Mouse (Mus musculus): Measurements from ENCODE around the gene Pgghg. TPM values are rescaled to one million over a fixed set of nuclear protein-coding genes. Genes with fewer than 3 reads are reported as not detected.
"Not testable (repeated sequence)": the region's sequence is repeated elsewhere in the genome, so short reads cannot be mapped to it uniquely, and the experiment has no call there.

Pgghg gene
- total RNA-seq, 2 experiments from 2014 or later, result 3.8 to 3.9 TPM

GRCm38 (mm10) chr7:140951765-140952164, 10.6 kb downstream of the Pgghg start:
- DNase-seq (ENCODE audit: low spot score in 2 of 2), result no peak
- intact Hi-C loops (cut with DNase I), result no loop called here

- intact Hi-C loops (cut with DNase I), result no loop called here
- DNase-seq (ENCODE audit: low spot score in 2 of 2), result no peak
Measured at GRCm38 (mm10) chr7:140952441-140952840, 11.2 kb downstream of the Pgghg start.

GRCm38 (mm10) chr7:140953133-140953532, 11.9 kb downstream of the Pgghg start:
- no peak for DNase-seq (ENCODE audit: low spot score in 2 of 2)
- intact Hi-C loops (cut with DNase I), result no loop called here

- intact Hi-C loops (cut with DNase I), result no loop called here
- DNase-seq (ENCODE audit: low spot score in 2 of 2), result no peak
Measured at GRCm38 (mm10) chr7:140953800-140954732, 12.9 kb downstream of the Pgghg start.

- no peak for DNase-seq (ENCODE audit: low spot score in 2 of 2)
- intact Hi-C loops (cut with DNase I), result loop anchor here (5.0 kb wide), 2 partner anchors 53 to 223 kb away; no protein-coding TSS in a partner anchor
Measured at GRCm38 (mm10) chr7:140954733-140955071, 13.5 kb downstream of the Pgghg start.

GRCm38 (mm10) chr7:140955342-140955741, 14.2 kb downstream of the Pgghg start:
- DNase-seq (ENCODE audit: low spot score in 2 of 2), result no peak
- intact Hi-C loops (cut with DNase I), result loop anchor here (5.0 kb wide), 2 partner anchors 52 to 222 kb away; no protein-coding TSS in a partner anchor

- peak in 1 of 2 experiments; percentile 25 for DNase-seq (ENCODE audit: low spot score in 2 of 2)
- intact Hi-C loops (cut with DNase I), result loop anchor here (5.0 kb wide), 2 partner anchors 51 to 221 kb away; no protein-coding TSS in a partner anchor
Measured at GRCm38 (mm10) chr7:140955758-140956555, 14.8 kb downstream of the Pgghg start, which contains the start of the genes Gm45717 and Ifitm2. Gene Gm45717 (minus strand): TSS chr7:140955937. Gene Ifitm2 (minus strand): TSS chr7:140955987.

- intact Hi-C loops (cut with DNase I), result loop anchor here (5.0 kb wide), 2 partner anchors 51 to 221 kb away; no protein-coding TSS in a partner anchor
- no peak for DNase-seq (ENCODE audit: low spot score in 2 of 2)
Measured at GRCm38 (mm10) chr7:140956556-140956869, 15.3 kb downstream of the Pgghg start.

- intact Hi-C loops (cut with DNase I), result loop anchor here (2.0 to 5.0 kb wide), 3 partner anchors 48 to 218 kb away; no protein-coding TSS in a partner anchor
- DNase-seq (ENCODE audit: low spot score in 2 of 2), result peak in 1 of 2 experiments; percentile 33
Measured at GRCm38 (mm10) chr7:140959181-140959901, 18.1 kb downstream of the Pgghg start.

GRCm38 (mm10) chr7:140960026-140960425, 18.8 kb downstream of the Pgghg start:
- intact Hi-C loops (cut with DNase I), result no loop called here
- DNase-seq (ENCODE audit: low spot score in 2 of 2), result no peak

- intact Hi-C loops (cut with DNase I), result no loop called here
- no peak for DNase-seq (ENCODE audit: low spot score in 2 of 2)
Measured at GRCm38 (mm10) chr7:140961416-140961815, 20.2 kb downstream of the Pgghg start.

GRCm38 (mm10) chr7:140962733-140963132, 21.5 kb downstream of the Pgghg start:
- intact Hi-C loops (cut with DNase I), result no loop called here
- DNase-seq (ENCODE audit: low spot score in 2 of 2), result no peak

GRCm38 (mm10) chr7:140966921-140967320, 25.7 kb downstream of the Pgghg start, which contains the start of gene Ifitm1:
Gene Ifitm1 (plus strand): TSS chr7:140967221.
- no peak for DNase-seq (ENCODE audit: low spot score in 2 of 2)
- intact Hi-C loops (cut with DNase I), result no loop called here

- no peak for DNase-seq (ENCODE audit: low spot score in 2 of 2)
- intact Hi-C loops (cut with DNase I), result no loop called here
Measured at GRCm38 (mm10) chr7:140967862-140968591, 26.8 kb downstream of the Pgghg start.

GRCm38 (mm10) chr7:140968710-140969109, 27.5 kb downstream of the Pgghg start:
- intact Hi-C loops (cut with DNase I); DNase-seq (ENCODE audit: low spot score in 2 of 2): not testable (repeated sequence)

GRCm38 (mm10) chr7:140970931-140971330, 29.7 kb downstream of the Pgghg start:
- intact Hi-C loops (cut with DNase I), result no loop called here
- no peak for DNase-seq (ENCODE audit: low spot score in 2 of 2)

GRCm38 (mm10) chr7:140971479-140972171, 30.4 kb downstream of the Pgghg start:
- intact Hi-C loops (cut with DNase I), result no loop called here

More at GRCm38 (mm10) chr7:140971479-140972171, 30.4 kb downstream of the Pgghg start:
- DNase-seq (ENCODE audit: low spot score in 2 of 2), result no peak

All from left cerebral cortex, postnatal 14 days (tissue).